Mouse (Mus musculus) layer of hippocampus, postnatal 25 days (tissue): Measurements from ENCODE around the gene Cxcl3. TPM values are rescaled to one million over a fixed set of nuclear protein-coding genes. Genes with fewer than 3 reads are reported as not detected.

Source experiments
- DNase-seq, 2 experiments: peaks; one replicate each; pipeline ENCODE4 v3.0.0; 2022; ENCODE audit warnings: mixed read lengths in 2 of 2, low spot score in 1 of 2; ENCODE audit errors: extremely low spot score in 1 of 2
- total RNA-seq, 2 experiments: library from RNA; stranded (reverse); gene quantifications; 2 replicates each; pipeline ENCODE4 v1.2.3; 2021

Gene Cxcl3
- total RNA-seq: not detected

DNA sequence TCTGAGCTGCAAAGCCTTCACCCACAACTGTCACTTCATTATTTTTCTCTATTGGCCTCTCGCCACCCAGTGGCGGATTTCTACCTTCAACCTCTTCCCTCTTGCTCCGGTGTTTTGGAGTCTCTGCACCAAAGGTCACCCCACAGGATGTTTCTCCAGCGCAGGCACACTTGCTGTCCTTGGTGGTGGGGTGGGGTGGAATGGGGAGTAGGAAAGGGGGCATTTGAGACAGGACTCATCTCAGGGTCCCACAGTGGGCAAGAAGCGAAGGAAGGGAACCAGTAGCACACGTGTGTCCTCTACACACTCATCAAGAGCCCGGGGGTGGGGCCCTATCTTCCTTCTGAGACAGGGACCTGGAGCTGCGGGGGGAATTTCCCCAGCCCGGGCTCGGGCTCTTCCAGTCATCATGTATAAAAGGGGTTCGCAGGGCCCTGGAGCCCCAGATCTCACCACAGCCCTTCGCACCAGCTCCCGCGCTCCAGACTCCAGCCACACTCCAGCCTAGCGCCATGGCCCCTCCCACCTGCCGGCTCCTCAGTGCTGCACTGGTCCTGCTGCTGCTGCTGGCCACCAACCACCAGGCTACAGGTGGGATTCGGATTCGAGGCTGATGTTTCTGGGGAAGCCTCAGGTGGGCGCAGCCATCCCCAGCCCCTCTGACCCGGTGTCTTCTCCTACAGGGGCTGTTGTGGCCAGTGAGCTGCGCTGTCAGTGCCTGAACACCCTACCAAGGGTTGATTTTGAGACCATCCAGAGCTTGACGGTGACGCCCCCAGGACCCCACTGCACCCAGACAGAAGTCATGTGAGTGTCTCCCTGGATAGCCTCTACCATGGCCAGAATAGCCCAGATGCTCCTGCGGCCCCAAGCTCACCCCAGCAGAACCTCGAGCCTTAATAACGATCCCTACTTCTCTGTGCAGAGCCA is at the start of gene Cxcl3:
Cxcl3 (plus strand) TSS at position 445 of the 930 bp plus-strand sequence.
- DNase-seq: no peak

DNA sequence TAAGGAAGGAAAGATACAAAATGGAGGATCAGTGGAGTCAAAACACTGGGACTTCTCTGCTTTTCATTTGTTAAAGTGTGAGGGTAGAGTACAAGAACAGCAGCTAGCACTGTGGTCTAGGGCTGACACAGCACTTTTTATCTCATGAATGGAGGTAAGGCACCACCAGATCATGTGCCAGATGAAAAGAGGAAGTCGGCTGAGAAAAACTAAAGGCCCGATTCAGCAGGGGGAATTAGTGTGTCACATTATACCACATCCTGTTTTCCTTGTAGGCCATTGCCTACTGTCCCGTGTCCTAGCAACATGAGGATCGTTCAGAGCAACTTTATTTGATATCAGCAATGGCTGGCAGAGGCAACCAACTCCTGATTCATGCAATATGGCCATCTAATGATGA is 43.9 kb upstream of the Cxcl3 start:
- no peak for DNase-seq

DNA sequence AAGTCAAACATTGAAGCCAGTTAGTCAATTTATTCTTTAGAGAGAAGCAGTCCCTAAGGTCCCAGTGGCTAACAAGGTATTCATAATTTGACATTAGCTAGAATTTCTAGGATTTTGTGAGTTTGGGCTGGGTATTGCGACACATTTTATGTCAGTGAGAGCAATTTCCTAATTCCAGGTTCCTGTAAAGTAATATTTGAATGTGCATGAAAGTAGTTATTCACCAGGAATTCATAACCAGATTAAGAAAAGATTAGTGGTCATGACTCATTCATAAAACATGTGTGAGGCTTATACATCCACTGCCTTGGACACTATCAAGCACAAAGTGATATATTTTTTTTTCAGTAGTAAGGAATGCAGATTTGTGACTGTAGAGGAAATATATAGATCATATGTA is 32.0 kb upstream of the Cxcl3 start:
- no peak for DNase-seq

DNA sequence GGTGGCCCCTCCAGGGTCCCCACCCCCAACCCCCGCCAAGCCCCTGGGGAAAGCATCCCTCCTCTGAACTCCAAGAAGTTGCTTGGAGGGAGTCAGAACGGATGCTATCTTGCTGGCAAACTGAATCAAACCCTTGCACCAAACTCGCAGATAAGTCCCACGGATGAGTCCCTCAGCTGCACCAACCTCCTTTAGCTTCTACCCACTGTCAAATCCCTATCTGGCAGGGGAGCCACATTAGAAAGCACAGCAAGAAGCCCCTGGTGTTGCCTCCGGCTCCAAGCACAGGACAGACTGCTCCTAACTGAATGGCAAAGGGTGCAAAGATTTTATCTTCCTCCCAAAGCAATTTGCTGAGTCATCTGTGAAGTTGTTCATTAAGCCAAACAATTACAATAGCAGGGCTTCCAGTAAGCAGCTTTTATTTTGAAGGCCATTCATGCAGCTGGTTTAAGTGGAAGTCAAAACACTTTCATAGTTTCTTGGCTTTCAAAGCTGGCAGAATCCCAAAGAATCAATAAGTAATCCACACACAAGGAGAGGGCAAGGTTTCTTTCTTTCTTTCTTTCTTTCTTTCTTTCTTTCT is 27.8 kb upstream of the Cxcl3 start:
- DNase-seq: no peak

DNA sequence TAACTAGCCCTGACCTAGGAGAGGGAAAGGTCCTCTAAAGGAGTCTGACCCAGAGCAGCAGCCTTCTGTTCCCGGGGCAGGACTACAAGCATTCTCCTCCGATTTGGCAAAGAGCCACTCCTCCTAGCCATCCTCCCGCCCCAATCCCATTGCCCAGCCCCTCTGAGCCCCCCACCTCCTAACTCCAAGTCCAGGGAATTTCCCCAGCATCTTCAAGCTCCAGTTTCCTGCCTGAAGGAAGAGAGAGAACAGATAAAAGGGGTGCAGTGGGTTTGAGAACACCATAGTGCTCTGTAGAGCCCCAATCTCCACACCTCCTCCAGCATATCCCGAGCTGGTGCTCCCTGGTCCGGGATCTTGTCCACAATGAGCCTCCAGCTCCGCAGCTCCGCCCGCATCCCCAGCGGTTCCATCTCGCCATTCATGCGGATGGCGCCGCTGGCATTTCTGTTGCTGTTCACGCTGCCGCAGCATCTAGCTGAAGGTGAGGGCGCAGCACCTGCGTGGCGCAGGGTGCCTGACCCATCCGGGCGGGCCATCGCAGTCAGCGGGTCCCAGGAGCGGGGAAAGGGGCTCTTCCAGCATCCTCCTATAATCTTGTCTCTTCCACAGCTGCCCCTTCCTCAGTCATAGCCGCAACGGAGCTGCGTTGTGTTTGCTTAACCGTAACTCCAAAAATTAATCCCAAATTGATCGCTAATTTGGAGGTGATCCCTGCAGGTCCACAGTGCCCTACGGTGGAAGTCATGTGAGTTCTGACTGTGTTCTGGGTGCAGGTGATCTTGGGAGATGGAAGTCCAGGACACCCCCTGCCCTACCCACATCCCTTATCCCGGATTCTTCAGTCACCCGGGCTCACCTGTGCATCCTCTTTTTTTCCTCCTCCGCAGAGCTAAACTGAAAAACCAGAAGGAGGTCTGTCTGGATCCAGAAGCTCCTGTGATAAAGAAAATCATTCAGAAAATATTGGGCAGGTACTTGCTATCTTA is 26.5 kb upstream of the Cxcl3 start, which contains the start of gene Cxcl5:
Cxcl5 (plus strand) TSS at position 284 of the 989 bp plus-strand sequence.
- DNase-seq: peak; percentile 10 to 15

DNA sequence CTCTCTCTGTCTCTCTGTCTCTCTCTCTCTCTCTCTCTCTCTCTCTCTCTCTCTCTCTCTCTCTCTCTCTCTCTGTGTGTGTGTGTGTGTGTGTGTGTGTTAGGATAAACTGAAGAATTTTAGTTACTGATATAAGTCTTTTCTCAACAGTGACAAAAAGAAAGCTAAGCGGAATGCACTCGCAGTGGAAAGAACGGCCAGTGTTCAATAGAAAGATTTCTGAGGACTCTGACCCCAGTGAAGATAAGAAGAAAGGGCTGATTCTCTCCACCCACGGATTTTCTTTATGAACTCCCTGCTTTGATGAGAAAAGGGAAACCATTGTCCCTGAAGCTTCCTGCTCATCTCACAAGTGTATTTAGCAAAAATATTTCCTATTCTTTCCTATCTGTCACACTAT is 25.6 kb upstream of the Cxcl3 start:
- no peak for DNase-seq

DNA sequence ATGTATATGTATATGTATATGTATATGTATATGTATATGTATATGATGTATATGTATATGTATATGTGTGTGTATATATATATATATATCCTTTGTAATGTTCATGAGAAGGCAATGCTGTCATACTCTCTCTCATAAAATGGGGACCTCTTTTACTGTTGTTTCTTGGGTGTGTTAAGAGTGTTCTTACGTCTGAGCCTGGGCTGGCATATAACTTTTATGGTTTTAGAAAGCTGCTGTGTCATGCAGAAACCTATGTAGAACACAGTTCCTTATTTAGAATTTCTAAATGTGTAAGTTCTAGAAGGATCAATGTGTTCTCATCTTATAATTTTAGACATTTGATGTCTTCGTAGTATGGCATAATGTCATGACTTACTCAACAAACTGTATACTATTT is 25.1 kb upstream of the Cxcl3 start:
- DNase-seq: no peak

DNA sequence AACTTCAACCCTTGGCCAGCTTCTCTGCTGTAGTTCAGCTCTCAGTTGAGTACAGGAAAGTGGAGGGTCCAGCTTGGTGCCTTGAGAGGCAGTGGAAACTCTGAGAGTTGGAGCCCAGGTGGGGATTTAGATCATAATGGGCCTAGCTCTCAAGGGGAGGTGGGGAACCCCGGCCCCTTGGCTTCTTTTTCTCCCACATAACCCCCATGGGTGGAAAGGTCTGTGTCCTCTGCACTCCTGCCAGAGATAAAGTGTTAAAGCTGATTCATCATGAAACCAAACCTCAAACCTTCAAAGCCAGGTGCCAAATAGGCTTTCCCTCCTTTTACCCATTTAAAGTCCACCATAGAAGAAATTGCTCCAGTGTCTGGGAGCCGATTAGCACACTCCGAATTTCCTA is 24.1 kb upstream of the Cxcl3 start:
- DNase-seq: no peak

DNA sequence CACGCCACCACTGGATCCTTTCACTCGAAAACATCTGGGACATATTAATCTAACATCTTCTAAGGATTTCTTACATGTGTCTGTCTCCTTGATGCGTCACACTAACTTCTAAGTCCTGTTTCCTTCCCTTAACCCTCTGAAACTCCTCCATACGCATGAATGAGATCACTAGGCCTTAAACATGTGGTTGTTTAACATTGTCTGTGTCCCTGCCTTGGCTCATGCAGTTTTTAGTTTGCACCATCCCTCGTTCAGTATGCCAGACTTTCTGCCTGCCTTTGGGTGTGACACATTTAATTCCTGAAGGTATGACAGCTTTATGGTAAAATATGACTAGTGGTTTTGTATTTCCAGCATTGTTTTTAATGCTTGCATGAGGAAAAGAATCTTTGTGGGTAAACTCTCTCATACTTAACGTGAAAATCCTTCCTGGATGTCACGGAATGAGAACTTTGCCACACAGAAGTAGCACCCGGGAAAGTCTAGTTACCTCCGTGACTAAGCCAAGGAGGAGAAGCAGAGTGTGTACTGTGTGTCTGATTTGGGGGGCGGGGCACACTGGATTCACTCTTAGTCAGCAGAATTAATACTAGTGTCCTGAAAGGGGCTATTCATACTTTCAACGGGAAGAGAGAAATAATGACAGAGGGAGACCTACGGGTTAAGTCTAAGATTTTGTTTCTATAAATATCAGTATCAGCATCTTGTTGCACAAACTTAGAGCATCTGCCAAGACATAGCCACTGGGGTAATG is 21.8 kb upstream of the Cxcl3 start:
- no peak for DNase-seq

DNA sequence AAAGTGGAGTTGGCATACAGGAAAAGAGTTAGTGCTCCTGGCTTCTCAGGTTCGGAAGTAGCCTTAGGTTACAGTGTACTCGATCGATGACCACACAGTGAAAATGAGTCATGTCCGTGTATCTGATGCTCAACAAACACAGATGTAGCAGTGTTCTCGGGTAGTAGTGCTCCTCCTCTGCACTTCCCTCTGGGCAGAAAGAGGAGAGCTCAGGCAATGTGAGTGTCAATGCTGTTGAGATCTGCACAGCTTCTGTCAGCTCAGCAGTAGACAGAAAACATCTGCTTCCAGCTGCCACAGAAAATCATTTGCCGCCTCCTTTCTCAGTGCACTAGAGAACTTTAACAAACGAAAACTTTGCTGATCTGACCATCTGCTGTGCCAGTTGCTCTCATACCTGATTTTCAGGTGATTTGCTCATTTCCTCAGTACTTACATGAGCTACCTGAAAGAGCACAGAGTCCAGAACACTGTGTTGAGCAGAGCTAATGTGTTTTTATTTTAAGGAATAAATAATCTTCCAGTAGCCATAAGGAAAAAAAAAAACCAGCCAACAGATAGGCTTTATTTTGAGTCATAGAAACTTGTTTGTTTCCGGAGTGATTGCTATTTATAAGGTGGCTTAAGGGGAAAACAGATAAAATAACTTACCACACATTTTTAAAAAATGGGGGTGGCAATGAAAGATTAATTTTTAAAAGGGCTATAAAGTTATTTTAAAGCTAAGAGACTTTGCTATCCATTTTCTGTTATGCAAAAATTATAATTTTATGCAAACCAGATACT is 19.9 kb upstream of the Cxcl3 start:
- DNase-seq: no peak

DNA sequence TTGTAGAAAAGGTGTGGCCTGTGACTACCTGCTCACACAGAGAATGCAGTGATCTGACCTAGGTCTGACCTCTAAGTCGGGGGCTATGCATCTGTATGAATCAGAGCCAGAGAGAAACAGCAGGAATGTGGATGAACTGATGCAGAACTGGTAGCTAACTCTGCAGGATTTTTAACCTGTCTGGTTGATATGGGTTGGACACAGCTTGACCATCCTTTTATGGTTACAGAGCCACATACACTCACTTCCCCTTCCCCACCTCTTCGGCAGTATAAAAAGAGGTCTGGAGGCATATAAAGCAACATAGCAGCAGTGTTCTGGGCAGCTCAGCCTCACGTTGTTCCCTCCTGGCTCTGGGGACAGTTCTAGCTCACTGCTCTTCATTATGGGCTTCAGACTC is 17.7 kb upstream of the Cxcl3 start, which contains the start of gene Ppbp:
Ppbp (plus strand) TSS at position 301 of the 400 bp plus-strand sequence.
- DNase-seq: no peak

DNA sequence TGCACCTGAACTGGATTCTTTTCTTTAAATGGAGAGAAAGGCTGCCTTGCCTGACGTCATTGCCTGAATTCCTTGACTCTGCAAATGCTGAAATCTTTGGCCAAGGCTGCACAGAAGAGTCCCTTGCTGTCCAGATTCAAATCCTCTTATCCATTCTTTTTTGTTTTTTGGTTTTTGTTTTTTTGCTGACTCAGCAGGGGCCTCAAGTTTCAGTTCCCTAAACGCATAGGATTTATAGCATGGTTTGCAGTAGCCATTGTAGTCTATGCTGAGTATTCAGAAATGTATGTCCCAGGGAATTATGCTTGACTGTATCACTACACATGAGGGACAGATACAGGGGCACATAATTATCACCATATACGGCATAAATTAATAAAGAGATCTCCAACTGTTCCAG is 14.5 kb upstream of the Cxcl3 start:
- DNase-seq: no peak

DNA sequence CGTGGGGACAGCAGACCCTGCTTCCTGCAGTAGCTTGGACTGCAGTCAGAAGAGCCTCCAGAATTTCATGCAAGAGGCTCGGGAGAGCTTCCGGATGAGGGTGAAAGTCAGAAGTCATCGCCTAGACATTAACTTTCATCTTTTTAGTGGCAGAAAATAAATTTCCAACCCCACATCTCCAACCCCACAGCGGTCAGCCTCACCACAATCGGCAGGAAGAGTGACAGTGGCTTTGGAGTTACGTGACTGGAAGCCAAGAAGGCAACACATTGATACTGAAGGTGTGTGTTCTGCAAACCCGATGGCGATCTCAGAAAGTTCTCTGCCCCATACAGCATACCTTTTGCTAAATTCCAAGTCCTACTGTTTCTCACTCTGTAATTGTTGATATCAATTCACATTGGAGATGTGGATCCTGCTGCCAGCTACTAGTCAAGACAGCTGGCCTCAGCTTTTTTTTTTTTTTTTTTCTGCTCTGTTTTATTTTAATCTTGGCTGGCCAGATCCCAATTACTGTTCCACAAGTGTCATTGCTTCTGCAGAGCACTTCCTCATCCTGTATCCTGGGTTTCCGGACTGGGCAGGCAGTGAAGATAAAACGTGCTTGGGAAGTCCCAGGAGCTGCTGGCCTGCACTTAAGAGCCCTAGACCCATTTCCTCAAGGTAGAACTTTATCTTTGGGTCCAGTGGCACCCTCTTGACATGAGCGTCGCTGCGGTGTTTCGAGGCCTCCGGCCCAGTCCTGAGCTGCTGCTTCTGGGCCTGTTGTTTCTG is 13.8 kb upstream of the Cxcl3 start, which contains the start of gene Pf4:
Pf4 (plus strand) TSS at position 556 of the 774 bp plus-strand sequence.
- no peak for DNase-seq

DNA sequence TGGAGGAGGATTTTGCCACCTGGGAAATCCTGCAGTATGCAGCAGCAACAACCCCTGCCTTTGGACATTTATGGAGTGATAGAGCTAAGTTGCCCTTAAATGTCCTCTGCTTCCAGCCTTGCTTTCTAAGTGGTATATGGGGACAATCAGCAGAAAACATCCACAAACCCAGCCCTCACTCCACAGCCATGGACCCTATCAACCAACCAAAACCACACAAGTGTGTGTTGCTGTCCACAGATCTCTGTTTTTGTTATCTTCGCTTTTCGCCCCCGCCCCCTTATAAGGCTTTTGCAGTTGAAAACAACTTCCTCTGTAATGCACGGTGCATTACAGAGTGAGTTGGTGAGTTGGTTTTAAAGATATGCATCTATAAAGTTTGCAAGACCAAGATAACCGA is 10.3 kb upstream of the Cxcl3 start:
- no peak for DNase-seq

DNA sequence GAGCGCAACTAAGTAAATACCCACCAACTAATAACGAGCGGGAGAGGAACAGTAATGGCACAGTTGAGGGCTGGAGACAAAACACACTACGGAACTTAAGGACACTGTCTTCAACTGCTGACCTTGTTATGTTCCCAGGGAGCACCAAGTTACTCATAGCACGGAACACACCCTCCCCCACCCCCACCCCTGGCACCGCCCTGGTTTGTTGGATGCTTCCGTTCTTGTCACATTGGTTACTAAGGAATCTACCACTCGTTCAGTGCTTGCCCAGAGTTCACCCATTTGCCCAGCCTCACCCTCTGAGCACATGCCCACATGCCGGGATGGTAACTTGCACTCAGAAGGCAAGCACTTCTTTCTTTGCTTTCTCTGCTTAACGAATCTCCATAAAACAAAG is 8.3 kb upstream of the Cxcl3 start:
- DNase-seq: no peak

DNA sequence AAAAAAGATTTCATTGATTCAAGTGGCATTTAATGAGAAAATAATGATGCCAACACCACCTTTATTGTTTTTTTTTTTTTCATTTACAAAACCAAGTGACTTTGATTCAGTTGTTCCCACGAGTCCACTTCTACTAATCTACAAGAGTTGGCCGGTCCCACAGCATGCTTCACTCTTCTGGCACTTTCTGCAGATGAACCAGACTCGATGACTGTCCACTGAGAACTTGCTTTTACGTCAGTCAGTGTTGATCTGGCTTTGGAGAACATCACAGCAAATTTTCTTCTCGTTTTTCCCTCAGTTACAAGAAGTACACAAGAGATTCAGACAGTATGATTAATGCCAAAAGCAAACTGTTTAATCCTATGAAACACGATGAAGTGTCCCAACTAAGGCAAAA is 7.0 kb upstream of the Cxcl3 start:
- DNase-seq: no peak

DNA sequence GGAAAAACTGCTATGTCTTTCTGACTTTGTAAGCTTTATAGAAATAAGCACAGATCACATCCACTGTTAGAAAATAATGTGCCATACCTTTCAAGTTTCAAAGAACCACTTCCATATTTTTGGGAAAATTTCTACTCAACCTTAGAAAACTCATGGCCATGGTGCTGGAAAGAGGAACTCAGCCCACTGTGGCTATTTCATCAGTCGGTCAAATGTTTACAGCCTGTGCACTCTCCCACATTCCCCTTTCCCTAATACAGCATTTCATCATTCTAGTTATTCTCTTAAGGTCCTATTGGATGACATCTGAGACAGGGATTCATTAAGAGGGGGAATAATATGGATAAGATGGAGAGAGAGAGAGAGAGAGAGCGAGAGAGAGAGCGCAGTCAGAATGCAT is 2.2 kb upstream of the Cxcl3 start:
- DNase-seq: no peak

DNA sequence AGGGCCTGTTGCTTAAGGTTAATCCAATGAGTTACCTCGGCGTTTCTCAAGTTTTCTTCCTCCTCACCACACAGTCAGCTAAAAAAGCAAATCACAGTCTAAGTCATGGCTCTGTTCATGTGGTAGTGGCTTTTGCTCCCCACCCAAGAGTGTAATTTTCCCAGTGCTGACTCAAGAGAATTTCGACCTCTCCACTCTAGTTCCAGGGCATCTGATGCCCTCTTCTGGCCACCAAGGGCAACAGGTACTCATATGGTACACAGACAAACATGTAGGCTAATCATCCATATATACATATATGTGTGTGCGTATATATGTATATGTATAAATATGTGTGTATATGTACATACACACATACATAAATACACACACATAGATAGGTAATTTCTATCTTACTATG is 2.2 kb downstream of the Cxcl3 start:
- DNase-seq: no peak
